Mouse (Mus musculus): ENCODE data around the gene Maml3. TPM values are rescaled to one million over a fixed set of nuclear protein-coding genes. Genes with fewer than 3 reads are reported as not detected.

Maml3 gene
- polyA plus RNA-seq, 1 experiment, result 3.1 TPM

- Histone ChIP-seq H3K27me3 (ENCODE audit: control insufficient read depth, insufficient read depth, insufficient read length) (no peaks in the 10 kb centered on the region), H3K36me3 (ENCODE audit: control insufficient read depth, insufficient read depth) (no peaks in the 10 kb centered on the region), H3K4me3 (no peak overlapping the region), H3K4me2 (ENCODE audit: low read depth) (no peak overlapping the region), H3ac (ENCODE audit: control insufficient read depth, insufficient read length) (no peak overlapping the region), H3K79me2 (ENCODE audit: control insufficient read depth, insufficient read depth) (no peaks in the 10 kb centered on the region)
- TF ChIP-seq MYOD1 (IDR thresholded peaks at IDR 0.05; ENCODE audit: control insufficient read depth in 1 of 3, insufficient read length in 2 of 3, low read depth in 2 of 3) (no peak), SRF (IDR thresholded peaks at IDR 0.05; ENCODE audit: control insufficient read depth, insufficient read length, low read depth) (no peak), TCF12 (IDR thresholded peaks at IDR 0.05; ENCODE audit: insufficient read depth, poor library complexity, severe bottlenecking) (no peak), MAX (IDR thresholded peaks at IDR 0.05; ENCODE audit: low read depth) (no peak), E2F4 (IDR thresholded peaks at IDR 0.05; ENCODE audit: insufficient read depth) (no peak), POLR2AphosphoS2 (IDR thresholded peaks at IDR 0.05; ENCODE audit: insufficient read length, low read depth) (no peak), TCF3 (IDR thresholded peaks at IDR 0.05; ENCODE audit: insufficient read length, low read depth) (no peak), CEBPB (IDR thresholded peaks at IDR 0.05; ENCODE audit: insufficient read depth, poor library complexity, severe bottlenecking) (no peak), MYOG (IDR thresholded peaks at IDR 0.05; ENCODE audit: control insufficient read depth in 1 of 3, insufficient read depth in 1 of 3, insufficient read length in 2 of 3, low read depth in 2 of 3) (no peak), POLR2A (IDR thresholded peaks at IDR 0.05; ENCODE audit: insufficient read length, low read depth) (no peak), USF1 (IDR thresholded peaks at IDR 0.05; ENCODE audit: low read depth) (no peak), REST (IDR thresholded peaks at IDR 0.05; ENCODE audit: insufficient read depth, insufficient read length) (no peak)
Measured at GRCm38 (mm10) chr3:52009321-52009720, 95.6 kb downstream of the Maml3 start.

GRCm38 (mm10) chr3:52007602-52008252, 97.1 kb downstream of the Maml3 start:
- Histone ChIP-seq H3K36me3 (ENCODE audit: control insufficient read depth, insufficient read depth) (no peaks in the 10 kb centered on the region), H3K27me3 (ENCODE audit: control insufficient read depth, insufficient read depth, insufficient read length) (no peaks in the 10 kb centered on the region), H3K79me2 (ENCODE audit: control insufficient read depth, insufficient read depth) (no peaks in the 10 kb centered on the region), H3ac (ENCODE audit: control insufficient read depth, insufficient read length) (no peak overlapping the region), H3K4me2 (ENCODE audit: low read depth) (no peak overlapping the region), H3K4me3 (no peak overlapping the region)
- TF ChIP-seq MYOD1 (IDR thresholded peaks at IDR 0.05; ENCODE audit: control insufficient read depth in 1 of 3, insufficient read length in 2 of 3, low read depth in 2 of 3) (no peak), MAX (IDR thresholded peaks at IDR 0.05; ENCODE audit: low read depth) (no peak), MYOG (IDR thresholded peaks at IDR 0.05; ENCODE audit: control insufficient read depth in 1 of 3, insufficient read depth in 1 of 3, insufficient read length in 2 of 3, low read depth in 2 of 3) (no peak), POLR2A (IDR thresholded peaks at IDR 0.05; ENCODE audit: insufficient read length, low read depth) (no peak), TCF12 (IDR thresholded peaks at IDR 0.05; ENCODE audit: insufficient read depth, poor library complexity, severe bottlenecking) (no peak), CEBPB (IDR thresholded peaks at IDR 0.05; ENCODE audit: insufficient read depth, poor library complexity, severe bottlenecking) (no peak), TCF3 (IDR thresholded peaks at IDR 0.05; ENCODE audit: insufficient read length, low read depth) (no peak), USF1 (IDR thresholded peaks at IDR 0.05; ENCODE audit: low read depth) (no peak), POLR2AphosphoS2 (IDR thresholded peaks at IDR 0.05; ENCODE audit: insufficient read length, low read depth) (no peak), SRF (IDR thresholded peaks at IDR 0.05; ENCODE audit: control insufficient read depth, insufficient read length, low read depth) (no peak), REST (IDR thresholded peaks at IDR 0.05; ENCODE audit: insufficient read depth, insufficient read length) (no peak), E2F4 (IDR thresholded peaks at IDR 0.05; ENCODE audit: insufficient read depth) (no peak)

DNA sequence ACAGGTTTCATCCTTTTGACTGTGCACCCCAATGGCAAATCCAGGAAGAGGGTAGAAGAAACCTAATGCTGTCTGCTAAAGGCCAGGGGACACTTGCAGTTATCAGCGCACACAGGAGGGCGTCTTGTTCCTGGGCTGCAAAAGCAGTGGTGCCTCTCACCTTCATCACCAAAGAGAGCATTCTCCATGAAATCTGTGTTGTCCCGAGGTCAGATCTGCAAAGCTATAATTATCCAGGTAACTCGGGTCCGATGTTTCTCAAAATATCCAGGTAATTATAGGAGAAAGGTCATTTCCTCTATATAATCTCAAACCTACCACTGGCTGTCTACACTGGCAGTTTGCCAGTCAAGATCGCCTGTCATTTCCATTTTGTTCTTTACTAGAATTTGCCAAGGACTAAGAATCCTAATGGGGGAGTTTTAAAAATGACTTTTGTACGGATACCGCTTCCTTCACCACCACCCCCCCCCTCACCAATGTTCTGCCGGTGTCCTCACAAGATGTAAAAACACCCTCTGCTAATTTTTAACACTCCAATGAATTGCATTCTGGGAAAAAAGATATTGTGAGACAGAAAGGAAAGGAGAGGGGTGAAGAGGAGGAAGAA, 98.0 kb downstream of the Maml3 start:
- TF ChIP-seq E2F4 (IDR thresholded peaks at IDR 0.05; ENCODE audit: insufficient read depth), result no peak
- TF ChIP-seq MYOG (IDR thresholded peaks at IDR 0.05; ENCODE audit: control insufficient read depth in 1 of 3, insufficient read depth in 1 of 3, insufficient read length in 2 of 3, low read depth in 2 of 3), result no peak
- no peak for TF ChIP-seq POLR2A (IDR thresholded peaks at IDR 0.05; ENCODE audit: insufficient read length, low read depth)
- TF ChIP-seq MAX (IDR thresholded peaks at IDR 0.05; ENCODE audit: low read depth), result no peak
- no peak for TF ChIP-seq TCF12 (IDR thresholded peaks at IDR 0.05; ENCODE audit: insufficient read depth, poor library complexity, severe bottlenecking)
- TF ChIP-seq REST (IDR thresholded peaks at IDR 0.05; ENCODE audit: insufficient read depth, insufficient read length), result no peak
- no peak for TF ChIP-seq USF1 (IDR thresholded peaks at IDR 0.05; ENCODE audit: low read depth)
- TF ChIP-seq SRF (IDR thresholded peaks at IDR 0.05; ENCODE audit: control insufficient read depth, insufficient read length, low read depth), result no peak
- no peak for TF ChIP-seq POLR2AphosphoS2 (IDR thresholded peaks at IDR 0.05; ENCODE audit: insufficient read length, low read depth)
- TF ChIP-seq MYOD1 (IDR thresholded peaks at IDR 0.05; ENCODE audit: control insufficient read depth in 1 of 3, insufficient read length in 2 of 3, low read depth in 2 of 3), result no peak
- TF ChIP-seq TCF3 (IDR thresholded peaks at IDR 0.05; ENCODE audit: insufficient read length, low read depth), result no peak
- no peaks in the 10 kb centered on the region for H3K27me3 ChIP-seq (ENCODE audit: control insufficient read depth, insufficient read depth, insufficient read length)
- no peaks in the 10 kb centered on the region for H3K79me2 ChIP-seq (ENCODE audit: control insufficient read depth, insufficient read depth)
- H3K36me3 ChIP-seq (ENCODE audit: control insufficient read depth, insufficient read depth), result no peaks in the 10 kb centered on the region
- no peak overlapping the region for H3K4me3 ChIP-seq
- H3K4me2 ChIP-seq (ENCODE audit: low read depth), result no peak overlapping the region
- no peak overlapping the region for H3ac ChIP-seq (ENCODE audit: control insufficient read depth, insufficient read length)

DNA sequence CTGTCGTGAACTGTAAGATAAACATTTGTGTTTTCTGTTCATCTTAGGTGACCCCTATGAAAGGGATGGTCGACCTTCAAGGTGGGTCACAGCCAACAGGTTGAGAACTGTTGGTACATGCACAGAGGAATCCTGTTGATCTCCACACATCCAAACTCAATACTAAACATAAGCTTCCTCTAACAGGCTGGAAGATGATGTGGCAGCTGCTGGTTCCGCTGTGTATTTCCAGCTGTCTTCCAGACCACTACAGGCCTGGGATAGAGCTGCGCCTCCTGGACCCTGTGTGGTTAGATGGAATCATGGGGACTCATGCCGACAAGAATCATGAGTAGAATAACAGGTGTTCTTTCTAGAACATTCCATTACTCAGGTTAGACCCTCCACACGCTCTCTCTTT, 101.2 kb downstream of the Maml3 start:
- H3ac ChIP-seq (ENCODE audit: control insufficient read depth, insufficient read length), result no peak overlapping the region
- H3K27me3 ChIP-seq (ENCODE audit: control insufficient read depth, insufficient read depth, insufficient read length), result no peaks in the 10 kb centered on the region
- H3K4me3 ChIP-seq, result no peak overlapping the region
- TF ChIP-seq TCF12 (IDR thresholded peaks at IDR 0.05; ENCODE audit: insufficient read depth, poor library complexity, severe bottlenecking) (peak; percentile 10), MAX (IDR thresholded peaks at IDR 0.05; ENCODE audit: low read depth) (no peak), POLR2AphosphoS2 (IDR thresholded peaks at IDR 0.05; ENCODE audit: insufficient read length, low read depth) (no peak), USF1 (IDR thresholded peaks at IDR 0.05; ENCODE audit: low read depth) (no peak), E2F4 (IDR thresholded peaks at IDR 0.05; ENCODE audit: insufficient read depth) (no peak), CEBPB (IDR thresholded peaks at IDR 0.05; ENCODE audit: insufficient read depth, poor library complexity, severe bottlenecking) (no peak), TCF3 (IDR thresholded peaks at IDR 0.05; ENCODE audit: insufficient read length, low read depth) (peak; percentile 11), MYOD1 (IDR thresholded peaks at IDR 0.05; ENCODE audit: control insufficient read depth in 1 of 3, insufficient read length in 2 of 3, low read depth in 2 of 3) (peak in 2 of 3 experiments; percentile 73 to 74), SRF (IDR thresholded peaks at IDR 0.05; ENCODE audit: control insufficient read depth, insufficient read length, low read depth) (no peak), MYOG (IDR thresholded peaks at IDR 0.05; ENCODE audit: control insufficient read depth in 1 of 3, insufficient read depth in 1 of 3, insufficient read length in 2 of 3, low read depth in 2 of 3) (peak; percentile 13 to 81 (median 56)), REST (IDR thresholded peaks at IDR 0.05; ENCODE audit: insufficient read depth, insufficient read length) (no peak), POLR2A (IDR thresholded peaks at IDR 0.05; ENCODE audit: insufficient read length, low read depth) (no peak)
- H3K4me2 ChIP-seq (ENCODE audit: low read depth), result no peak overlapping the region
- no peaks in the 10 kb centered on the region for H3K36me3 ChIP-seq (ENCODE audit: control insufficient read depth, insufficient read depth)
- no peaks in the 10 kb centered on the region for H3K79me2 ChIP-seq (ENCODE audit: control insufficient read depth, insufficient read depth)

All from myocyte (in vitro differentiated cells).